Mouse (Mus musculus): ENCODE results near the gene Cldnd2. TPM values are rescaled to one million over a fixed set of nuclear protein-coding genes. Genes with fewer than 3 reads are reported as not detected.

Cldnd2 gene
- polyA plus RNA-seq, 1 experiment from 2014 or later = not detected

GRCm38 (mm10) chr7:43432891-43433290 is 7.7 kb upstream of the Cldnd2 start:
- 81% methylated on average over 4 of the region's 4 CpGs for whole genome bisulfite sequencing
- Histone ChIP-seq H3K36me3 (no peaks in the 10 kb centered on the region), H3K4me3 (no peak overlapping the region), H3K27ac (no peak overlapping the region), H3K27me3 (ENCODE audit: low read depth, poor library complexity, severe bottlenecking) (no peaks in the 10 kb centered on the region), H3K4me1 (no peaks in the 10 kb centered on the region), H3K9me3 (replicated peaks) (no peaks in the 10 kb centered on the region)
- no peak for DNase-seq (ENCODE audit: low spot score)

- no peak for DNase-seq (ENCODE audit: low spot score)
- no peak overlapping the region for H3K4me3 ChIP-seq
- H3K9me3 ChIP-seq (replicated peaks) = no peaks in the 10 kb centered on the region
- H3K27me3 ChIP-seq (ENCODE audit: low read depth, poor library complexity, severe bottlenecking) = no peaks in the 10 kb centered on the region
- H3K4me1 ChIP-seq = no peaks in the 10 kb centered on the region
- 91% methylated on average over 5 of the region's 5 CpGs for WGBS
- no peak overlapping the region for H3K27ac ChIP-seq
- no peaks in the 10 kb centered on the region for H3K36me3 ChIP-seq
Observed at GRCm38 (mm10) chr7:43434676-43435075, 5.9 kb upstream of the Cldnd2 start.

GRCm38 (mm10) chr7:43436341-43437255 is 4.0 kb upstream of the Cldnd2 start, which contains the start of gene Nkg7:
TSS of gene Nkg7 (plus strand) at chr7:43437073.
- no peaks in the 10 kb centered on the region for H3K27me3 ChIP-seq (ENCODE audit: low read depth, poor library complexity, severe bottlenecking)

GRCm38 (mm10) chr7:43438611-43439010 is 2.0 kb upstream of the Cldnd2 start:
- H3K9me3 ChIP-seq (replicated peaks) = no peaks in the 10 kb centered on the region
- no peaks in the 10 kb centered on the region for H3K27me3 ChIP-seq (ENCODE audit: low read depth, poor library complexity, severe bottlenecking)
- H3K4me3 ChIP-seq = no peak overlapping the region
- H3K4me1 ChIP-seq = peaks cover 6% of the 10 kb centered on the region
- no peak for DNase-seq (ENCODE audit: low spot score)
- H3K27ac ChIP-seq = no peak overlapping the region
- no peaks in the 10 kb centered on the region for H3K36me3 ChIP-seq
- 83% methylated on average over 4 of the region's 4 CpGs for WGBS

More at GRCm38 (mm10) chr7:43436341-43437255, 4.0 kb upstream of the Cldnd2 start, which contains the start of gene Nkg7:
- no peak within 1 kb of the TSS for H3K27ac ChIP-seq
- H3K4me3 ChIP-seq = no peak within 1 kb of the TSS
- no peaks in the 10 kb centered on the region for H3K9me3 ChIP-seq (replicated peaks)
- 71% methylated on average over 10 of the region's 10 CpGs for WGBS
- H3K36me3 ChIP-seq = no peaks in the 10 kb centered on the region
- DNase-seq (ENCODE audit: low spot score) = no peak
- no peaks in the 10 kb centered on the region for H3K4me1 ChIP-seq

- no peak overlapping the region for H3K27ac ChIP-seq
- no peaks in the 10 kb centered on the region for H3K27me3 ChIP-seq (ENCODE audit: low read depth, poor library complexity, severe bottlenecking)
- no peak for DNase-seq (ENCODE audit: low spot score)
- 88% methylated on average over 3 of the region's 3 CpGs for WGBS
- no peaks in the 10 kb centered on the region for H3K36me3 ChIP-seq
- H3K4me3 ChIP-seq = no peak overlapping the region
- no peaks in the 10 kb centered on the region for H3K9me3 ChIP-seq (replicated peaks)
- peaks cover 16% of the 10 kb centered on the region for H3K4me1 ChIP-seq
Observed at GRCm38 (mm10) chr7:43441071-43441470, 489 bp downstream of the Cldnd2 start.

- no peak for DNase-seq (ENCODE audit: low spot score)
- Histone ChIP-seq H3K4me1 (peaks cover 16% of the 10 kb centered on the region), H3K36me3 (no peaks in the 10 kb centered on the region), H3K27me3 (ENCODE audit: low read depth, poor library complexity, severe bottlenecking) (no peaks in the 10 kb centered on the region), H3K27ac (peak overlapping the region; percentile 86), H3K9me3 (replicated peaks) (no peaks in the 10 kb centered on the region), H3K4me3 (peak overlapping the region; percentile 65)
- WGBS = 9% methylated on average over 9 of the region's 9 CpGs
Observed at GRCm38 (mm10) chr7:43442684-43443083, 2.1 kb downstream of the Cldnd2 start.

GRCm38 (mm10) chr7:43443126-43443916 is 2.7 kb downstream of the Cldnd2 start:
- H3K27ac ChIP-seq = peak overlapping the region; percentile 86
- peaks cover 16% of the 10 kb centered on the region for H3K4me1 ChIP-seq
- DNase-seq (ENCODE audit: low spot score) = peak; percentile 73
- H3K9me3 ChIP-seq (replicated peaks) = no peaks in the 10 kb centered on the region
- H3K27me3 ChIP-seq (ENCODE audit: low read depth, poor library complexity, severe bottlenecking) = no peaks in the 10 kb centered on the region
- H3K36me3 ChIP-seq = no peaks in the 10 kb centered on the region
- WGBS = 2% methylated on average over 36 of the region's 36 CpGs
- peak overlapping the region; percentile 65 for H3K4me3 ChIP-seq

- peak within 1 kb of the TSS; percentile 86 for H3K27ac ChIP-seq
Observed at GRCm38 (mm10) chr7:43443917-43444293, 3.3 kb downstream of the Cldnd2 start, which contains the start of the genes Etfb and Gm45233. TSS of gene Etfb (plus strand) at chr7:43444083. TSS of gene Gm45233 (plus strand) at chr7:43444128.

GRCm38 (mm10) chr7:43447801-43448200 is 7.2 kb downstream of the Cldnd2 start:
- Histone ChIP-seq H3K36me3 (peaks cover 17% of the 10 kb centered on the region), H3K4me1 (peaks cover 13% of the 10 kb centered on the region), H3K27me3 (ENCODE audit: low read depth, poor library complexity, severe bottlenecking) (no peaks in the 10 kb centered on the region), H3K4me3 (no peak overlapping the region), H3K9me3 (replicated peaks) (no peaks in the 10 kb centered on the region), H3K27ac (no peak overlapping the region)
- DNase-seq (ENCODE audit: low spot score) = no peak
- WGBS = 92% methylated on average over 4 of the region's 4 CpGs

More at GRCm38 (mm10) chr7:43443917-43444293, 3.3 kb downstream of the Cldnd2 start, which contains the start of the genes Etfb and Gm45233:
- Histone ChIP-seq H3K9me3 (replicated peaks) (no peaks in the 10 kb centered on the region), H3K36me3 (no peaks in the 10 kb centered on the region), H3K4me1 (peaks cover 16% of the 10 kb centered on the region), H3K27me3 (ENCODE audit: low read depth, poor library complexity, severe bottlenecking) (no peaks in the 10 kb centered on the region), H3K4me3 (peak within 1 kb of the TSS; percentile 65)
- WGBS = under 1% methylated on average over 27 of the region's 27 CpGs
- DNase-seq (ENCODE audit: low spot score) = peak; percentile 94

GRCm38 (mm10) chr7:43448246-43448645 is 7.7 kb downstream of the Cldnd2 start:
- no peaks in the 10 kb centered on the region for H3K27me3 ChIP-seq (ENCODE audit: low read depth, poor library complexity, severe bottlenecking)
- H3K27ac ChIP-seq = no peak overlapping the region
- H3K4me3 ChIP-seq = no peak overlapping the region
- 89% methylated on average over 3 of the region's 3 CpGs for WGBS
- DNase-seq (ENCODE audit: low spot score) = no peak
- no peaks in the 10 kb centered on the region for H3K9me3 ChIP-seq (replicated peaks)
- H3K36me3 ChIP-seq = peaks cover 22% of the 10 kb centered on the region
- peaks cover 10% of the 10 kb centered on the region for H3K4me1 ChIP-seq

GRCm38 (mm10) chr7:43449811-43450210 is 9.2 kb downstream of the Cldnd2 start:
- no peak for DNase-seq (ENCODE audit: low spot score)
- peaks cover 3% of the 10 kb centered on the region for H3K4me1 ChIP-seq

GRCm38 (mm10) chr7:43451726-43452125 is 11.1 kb downstream of the Cldnd2 start:
- no peaks in the 10 kb centered on the region for H3K9me3 ChIP-seq (replicated peaks)
- no peaks in the 10 kb centered on the region for H3K27me3 ChIP-seq (ENCODE audit: low read depth, poor library complexity, severe bottlenecking)
- H3K4me3 ChIP-seq = no peak overlapping the region
- no peak overlapping the region for H3K27ac ChIP-seq
- H3K4me1 ChIP-seq = no peaks in the 10 kb centered on the region
- DNase-seq (ENCODE audit: low spot score) = no peak
- peaks cover 56% of the 10 kb centered on the region for H3K36me3 ChIP-seq
- 96% methylated on average over 11 of the region's 11 CpGs for WGBS

More at GRCm38 (mm10) chr7:43449811-43450210, 9.2 kb downstream of the Cldnd2 start:
- WGBS = 94% methylated on average over 2 of the region's 2 CpGs
- H3K27ac ChIP-seq = no peak overlapping the region
- peaks cover 37% of the 10 kb centered on the region for H3K36me3 ChIP-seq
- no peaks in the 10 kb centered on the region for H3K9me3 ChIP-seq (replicated peaks)
- no peaks in the 10 kb centered on the region for H3K27me3 ChIP-seq (ENCODE audit: low read depth, poor library complexity, severe bottlenecking)
- H3K4me3 ChIP-seq = no peak overlapping the region
